Mouse (Mus musculus) liver, postnatal 0 days (tissue): ENCODE measurements around the gene Znrf3.

ENCODE experiments used
- CTCF ChIP-seq: sonication (generic); IDR thresholded peaks from 2 replicates; pipeline ENCODE4 v1.5.1; 2016; ENCODE audit warnings: antibody characterized with exemption, low read depth
- EP300 ChIP-seq: IDR thresholded peaks from 2 replicates; pipeline ENCODE4 v1.6.1; 2016; ENCODE audit warnings: antibody characterized with exemption, low read depth, mild to moderate bottlenecking

- TF ChIP-seq CTCF (no peak), EP300 (no peak)
Observed at GRCm38 (mm10) chr11:5336852-5337251, 107.8 kb downstream of the Znrf3 start.
